Mouse (Mus musculus): Measurements from ENCODE around the gene Jmjd8.

Jmjd8 gene

GRCm38 (mm10) chr17:25808789-25809605 lies 19.7 kb upstream of the Jmjd8 start, which contains the start of gene Fbxl16:
TSS of gene Fbxl16 (plus strand) at chr17:25809085.
- peak; percentile 23 for DNase-seq (ENCODE audit: low spot score)

GRCm38 (mm10) chr17:25809606-25810340 lies 18.9 kb upstream of the Jmjd8 start:
- DNase-seq (ENCODE audit: low spot score): no peak

GRCm38 (mm10) chr17:25810890-25811289 lies 17.8 kb upstream of the Jmjd8 start:
- DNase-seq (ENCODE audit: low spot score): no peak

GRCm38 (mm10) chr17:25813471-25813870 lies 15.2 kb upstream of the Jmjd8 start:
- DNase-seq (ENCODE audit: low spot score): peak; percentile 69

GRCm38 (mm10) chr17:25817662-25818061 lies 11.0 kb upstream of the Jmjd8 start:
- DNase-seq (ENCODE audit: low spot score): no peak

- DNase-seq (ENCODE audit: low spot score): no peak
Observed at GRCm38 (mm10) chr17:25818851-25819780, 9.6 kb upstream of the Jmjd8 start.

- DNase-seq (ENCODE audit: low spot score): peak; percentile 82
Observed at GRCm38 (mm10) chr17:25823452-25823851, 5.2 kb upstream of the Jmjd8 start, which contains the start of gene Wdr24. TSS of gene Wdr24 (plus strand) at chr17:25823627.

GRCm38 (mm10) chr17:25824362-25825142 lies 4.1 kb upstream of the Jmjd8 start:
- no peak for DNase-seq (ENCODE audit: low spot score)

- no peak for DNase-seq (ENCODE audit: low spot score)
Observed at GRCm38 (mm10) chr17:25825311-25825710, 3.4 kb upstream of the Jmjd8 start.

- no peak for DNase-seq (ENCODE audit: low spot score)
Observed at GRCm38 (mm10) chr17:25825984-25826570, 2.6 kb upstream of the Jmjd8 start.

- DNase-seq (ENCODE audit: low spot score): no peak
Observed at GRCm38 (mm10) chr17:25827011-25827410, 1.7 kb upstream of the Jmjd8 start.

- no peak for DNase-seq (ENCODE audit: low spot score)
Observed at GRCm38 (mm10) chr17:25827546-25828222, 983 bp upstream of the Jmjd8 start.

- DNase-seq (ENCODE audit: low spot score): no peak
Observed at GRCm38 (mm10) chr17:25828223-25828594, 458 bp upstream of the Jmjd8 start.

GRCm38 (mm10) chr17:25829558-25830017 lies 921 bp downstream of the Jmjd8 start:
- no peak for DNase-seq (ENCODE audit: low spot score)

- no peak for DNase-seq (ENCODE audit: low spot score)
Observed at GRCm38 (mm10) chr17:25830200-25830753, 1.6 kb downstream of the Jmjd8 start.

GRCm38 (mm10) chr17:25830806-25831431 lies 2.3 kb downstream of the Jmjd8 start:
- DNase-seq (ENCODE audit: low spot score): no peak

- no peak for DNase-seq (ENCODE audit: low spot score)
Observed at GRCm38 (mm10) chr17:25831451-25832281, 3.0 kb downstream of the Jmjd8 start.

Measured in T-cell, adult 2 months (primary cell).